Mouse (Mus musculus) myocyte (in vitro differentiated cells): ENCODE measurements at regions not wholly inside any gene's neighbourhood (a gene's known extent, or its start where the extent isn't known, plus 50 kb on each side); places are given as distances from the start of the nearest gene placed in this dataset.

ENCODE experiments used
- CEBPB ChIP-seq: IDR thresholded peaks from 2 replicates; pipeline ENCODE4 v1.6.1; 2011; ENCODE audit warnings: mild to moderate bottlenecking, moderate library complexity; ENCODE audit not compliant: poor library complexity, insufficient read depth, severe bottlenecking
- E2F4 ChIP-seq: IDR thresholded peaks from one replicate; pipeline ENCODE4 v1.6.1; 2011; ENCODE audit warnings: mild to moderate bottlenecking, control low read depth, moderate library complexity; ENCODE audit not compliant: insufficient read depth
- MAX ChIP-seq: IDR thresholded peaks from one replicate; pipeline ENCODE4 v1.6.1; 2011; ENCODE audit warnings: low read depth, mild to moderate bottlenecking, control low read depth
- MYOG ChIP-seq, 3 experiments: IDR thresholded peaks; one replicate each; pipeline ENCODE4 v1.6.1; 2011; ENCODE audit warnings: control low read depth in 2 of 3, low read depth in 2 of 3, mild to moderate bottlenecking in 2 of 3; ENCODE audit not compliant: insufficient read length in 2 of 3, control insufficient read depth in 1 of 3, insufficient read depth in 1 of 3
- POLR2A ChIP-seq: IDR thresholded peaks from one replicate; pipeline ENCODE4 v1.6.1; 2011; ENCODE audit warnings: low read depth, mild to moderate bottlenecking, control low read depth, moderate library complexity; ENCODE audit not compliant: insufficient read length
- POLR2AphosphoS2 ChIP-seq: IDR thresholded peaks from one replicate; pipeline ENCODE4 v1.6.1; 2011; ENCODE audit warnings: low read depth, control low read depth; ENCODE audit not compliant: insufficient read length
- REST ChIP-seq: IDR thresholded peaks from one replicate; pipeline ENCODE4 v1.6.1; 2011; ENCODE audit warnings: mild to moderate bottlenecking, control low read depth, moderate library complexity; ENCODE audit not compliant: insufficient read depth, insufficient read length
- SRF ChIP-seq: IDR thresholded peaks from one replicate; pipeline ENCODE4 v1.6.1; 2011; ENCODE audit warnings: low read depth; ENCODE audit not compliant: control insufficient read depth, insufficient read length
- TCF12 ChIP-seq: IDR thresholded peaks from one replicate; pipeline ENCODE4 v1.6.1; 2011; ENCODE audit warnings: mild to moderate bottlenecking, control low read depth; ENCODE audit not compliant: poor library complexity, insufficient read depth, severe bottlenecking
- TCF3 ChIP-seq: IDR thresholded peaks from one replicate; pipeline ENCODE4 v1.6.1; 2011; ENCODE audit warnings: low read depth, control low read depth; ENCODE audit not compliant: insufficient read length
- USF1 ChIP-seq: IDR thresholded peaks from one replicate; pipeline ENCODE4 v1.6.1; 2011; ENCODE audit warnings: low read depth, mild to moderate bottlenecking, control low read depth, moderate library complexity

DNA sequence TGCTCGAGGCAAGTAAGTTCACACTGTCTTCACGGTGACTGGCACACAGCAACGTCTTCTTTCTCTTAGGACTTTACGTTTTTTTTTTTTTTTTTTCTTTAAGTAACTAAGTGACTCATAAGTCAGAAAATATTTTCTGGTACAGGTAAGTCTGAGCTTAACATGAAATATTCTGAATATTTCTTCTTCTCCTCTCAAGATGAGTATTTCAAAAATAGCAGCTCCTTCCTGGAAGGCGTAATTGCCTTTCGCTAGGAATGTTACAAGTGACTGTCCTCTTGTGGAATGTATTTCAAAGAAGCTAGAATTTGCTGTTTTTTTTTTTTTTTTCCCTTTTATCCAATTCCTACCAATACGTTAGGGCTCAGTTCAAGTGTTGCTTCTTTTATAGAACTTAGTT is 124.8 kb downstream of the Klf5 start:
- TF ChIP-seq POLR2AphosphoS2, result no peak
- no peak for TF ChIP-seq POLR2A
- no peak for TF ChIP-seq E2F4
- no peak for TF ChIP-seq CEBPB
- TF ChIP-seq MYOG (IDR thresholded peaks at IDR 0.05; ENCODE audit: control insufficient read depth in 1 of 3, insufficient read depth in 1 of 3, insufficient read length in 2 of 3, low read depth in 2 of 3), result no peak
- TF ChIP-seq TCF12, result no peak
- TF ChIP-seq SRF, result no peak
- TF ChIP-seq MAX, result no peak
- TF ChIP-seq USF1, result no peak
- no peak for TF ChIP-seq REST
- no peak for TF ChIP-seq TCF3
